Mouse (Mus musculus) lung, postnatal 36 days (tissue): ENCODE measurements around the gene Daam1.
A peak's percentile ranks its signal among the peaks of the same experiment; 100 is the strongest.

Source experiments
- DNase-seq: peaks from one replicate; pipeline ENCODE4 v3.0.0; 2022; ENCODE audit warnings: mixed read lengths

Gene Daam1

GRCm38 (mm10) chr12:72012126-72012525 is 181.2 kb downstream of the Daam1 start:
- DNase-seq, result no peak

- DNase-seq, result no peak
These were observed 183.0 kb downstream of the Daam1 start for GRCm38 (mm10) chr12:72013711-72014354.

GRCm38 (mm10) chr12:72014355-72014776 is 183.5 kb downstream of the Daam1 start:
- DNase-seq, result peak; percentile 23

- DNase-seq, result no peak
These were observed 184.4 kb downstream of the Daam1 start for GRCm38 (mm10) chr12:72015296-72015695.

GRCm38 (mm10) chr12:72020285-72020684 is 189.4 kb downstream of the Daam1 start:
- DNase-seq, result no peak

- DNase-seq, result no peak
These were observed 190.7 kb downstream of the Daam1 start for GRCm38 (mm10) chr12:72021543-72021942.

- DNase-seq, result no peak
These were observed 191.9 kb downstream of the Daam1 start for GRCm38 (mm10) chr12:72022790-72023189.

GRCm38 (mm10) chr12:72023572-72023971 is 192.7 kb downstream of the Daam1 start:
- no peak for DNase-seq

- no peak for DNase-seq
These were observed 194.5 kb downstream of the Daam1 start for GRCm38 (mm10) chr12:72025275-72025795.

- DNase-seq, result no peak
These were observed 200.3 kb downstream of the Daam1 start for GRCm38 (mm10) chr12:72031171-72031570.

- no peak for DNase-seq
These were observed 200.9 kb downstream of the Daam1 start for GRCm38 (mm10) chr12:72031794-72032193.

GRCm38 (mm10) chr12:72036097-72036661 is 205.3 kb downstream of the Daam1 start:
- DNase-seq, result no peak

- DNase-seq, result no peak
These were observed 206.2 kb downstream of the Daam1 start for GRCm38 (mm10) chr12:72037049-72037448.

- no peak for DNase-seq
These were observed 208.0 kb downstream of the Daam1 start for GRCm38 (mm10) chr12:72038866-72039265.

- no peak for DNase-seq
These were observed 208.6 kb downstream of the Daam1 start for GRCm38 (mm10) chr12:72039501-72039900.

- no peak for DNase-seq
These were observed 210.4 kb downstream of the Daam1 start for GRCm38 (mm10) chr12:72041238-72041637.
